21 mouse cellular contexts compared by ENCODE assay signal in genomic region chr5:8722224-8722623, GRCm38 (mm10).
A peak's percentile ranks its signal among the peaks of the same experiment; 100 is the strongest.
DNase-seq lines count a peak whose midpoint lies in the region.
"Had no signal": no experiment of that assay in that cellular context is flagged by ENCODE, and none has a peak within 500 bp of the region (broad histone marks: within the 10 kb centered on the region; RNA-seq: fewer than 3 reads in every experiment).

No protein-coding gene starts in this region.

- WGBS in midbrain, embryonic 10.5 days = 58% methylated on average over 1 of the region's 1 CpGs

- no peaks in the 10 kb centered on the region for H3K27me3 ChIP-seq in midbrain, embryonic 10.5 days (ENCODE audit: low read depth, poor library complexity, severe bottlenecking)
- H3K27me3 ChIP-seq: embryonic facial prominence, embryonic 12.5 days; heart, embryonic 12.5 days; Patski had no signal

- no peak overlapping the region for H3K4me3 ChIP-seq in midbrain, embryonic 10.5 days
- H3K4me3 ChIP-seq: embryonic facial prominence, embryonic 12.5 days; heart, embryonic 12.5 days; hindbrain, embryonic 10.5 days had no signal

- H3K27ac ChIP-seq in midbrain, embryonic 10.5 days (replicated peaks) = no peak overlapping the region
- H3K27ac ChIP-seq: embryonic facial prominence, embryonic 12.5 days; hindbrain, embryonic 10.5 days; hindbrain, embryonic 14.5 days had no signal

- H3K4me1 ChIP-seq in midbrain, embryonic 10.5 days = no peaks in the 10 kb centered on the region
- H3K4me1 ChIP-seq: embryonic facial prominence, embryonic 12.5 days; heart, embryonic 12.5 days; hindbrain, embryonic 10.5 days had no signal

- no peaks in the 10 kb centered on the region for H3K36me3 ChIP-seq in midbrain, embryonic 10.5 days
- H3K36me3 ChIP-seq: embryonic facial prominence, embryonic 12.5 days; G1E; heart, embryonic 12.5 days; hindbrain, embryonic 10.5 days had no signal

- DNase-seq in 3T3-L1 (ENCODE audit: low read depth, low spot score) = peak; percentile 50
- peak; percentile 27 for DNase-seq in CD4-positive, CD25-positive, alpha-beta regulatory T cell, adult 2 months (ENCODE audit: low read depth, low spot score)
- DNase-seq in NIH3T3 (ENCODE audit: low read depth) = peak; percentile 8
- peak; percentile 17 for DNase-seq in induced T-regulatory cell, adult 2 months (ENCODE audit: low read depth)
- DNase-seq in midbrain, embryonic 10.5 days (ENCODE audit: low spot score) = no peak
- DNase-seq in left cerebral cortex, adult 8-10 months (ENCODE audit: low spot score in 2 of 2) = no peak
- DNase-seq in right cerebral cortex, adult 2 months (ENCODE audit: low spot score in 2 of 2) = no peak
- no peak for DNase-seq in urinary bladder, postnatal 4 days (ENCODE audit: low spot score in 2 of 2)
- DNase-seq: adrenal gland, adult 8-10 months; adrenal gland, postnatal 36 days; cerebellum, adult 11 months; cerebellum, adult 8-10 months; cerebellum, postnatal 14 days; gastrocnemius, postnatal 14 days; kidney, adult 18-20 months had no signal

- H3K9me3 ChIP-seq in midbrain, embryonic 10.5 days (replicated peaks) = no peaks in the 10 kb centered on the region
- H3K9me3 ChIP-seq: embryonic facial prominence, embryonic 12.5 days; G1E; heart, embryonic 12.5 days; hindbrain, embryonic 10.5 days had no signal

Comparison
In these comparisons a context has a peak if more than half of its experiments do, and no peak if none do; other contexts are left out.
1. DNase-seq: peak in 3T3-L1 (single experiment), CD4-positive, CD25-positive, alpha-beta regulatory T cell, adult 2 months (single experiment), NIH3T3 (single experiment) and induced T-regulatory cell, adult 2 months (single experiment); none in midbrain, embryonic 10.5 days (single experiment), left cerebral cortex, adult 8-10 months (0 of 2), right cerebral cortex, adult 2 months (0 of 2) and urinary bladder, postnatal 4 days (0 of 2).